Mouse (Mus musculus) intestine, embryonic 14.5 days (tissue): ENCODE results near the gene Ush2a. TPM values are rescaled to one million over a fixed set of nuclear protein-coding genes. Genes with fewer than 3 reads are reported as not detected.

Experiments used
- ATAC-seq: fragments of 200-750 bp; cut with Nextera tagmentation; replicated peaks from 2 replicates; pipeline ENCODE4 v1.8.0; 2017; ENCODE audit warnings: low read depth, moderate number of reproducible peaks, moderate TSS enrichment, moderate library complexity; ENCODE audit not compliant: low FRiP score, low TSS enrichment
- DNase-seq: peaks from one replicate; pipeline ENCODE4 v3.0.0-alpha.2; 2018; ENCODE audit warnings: low spot score
- H3K27ac ChIP-seq: fragments of 300-500 bp; sonication (generic); 2 replicates; pipeline ENCODE4 v1.5.1; 2014; ENCODE audit warnings: low read depth, mild to moderate bottlenecking, control low read depth
- H3K27me3 ChIP-seq: fragments of 300-500 bp; sonication (generic); replicated peaks from 2 replicates; pipeline ENCODE4 v1.6.1; 2014; ENCODE audit warnings: low read length, control low read depth; ENCODE audit not compliant: control insufficient read depth, insufficient read depth
- H3K36me3 ChIP-seq: fragments of 300-500 bp; sonication (generic); 2 replicates; pipeline ENCODE4 v1.6.1; 2014; ENCODE audit warnings: low read length, control low read depth; ENCODE audit not compliant: control insufficient read depth, insufficient read depth
- H3K4me1 ChIP-seq: fragments of 300-500 bp; sonication (generic); replicated peaks from 2 replicates; pipeline ENCODE4 v1.6.1; 2014; ENCODE audit warnings: low read length, control low read depth, mixed read lengths; ENCODE audit not compliant: control insufficient read depth, insufficient read depth
- H3K4me2 ChIP-seq: fragments of 300-500 bp; sonication (generic); 2 replicates; pipeline ENCODE4 v1.6.1; 2014; ENCODE audit warnings: low read length
- H3K4me3 ChIP-seq: fragments of 300-500 bp; sonication (generic); 2 replicates; pipeline ENCODE4 v1.5.1; 2014; ENCODE audit warnings: low read depth, low read length, control low read depth, mixed read lengths
- H3K9ac ChIP-seq: fragments of 300-500 bp; sonication (generic); 2 replicates; pipeline ENCODE4 v1.6.1; 2014; ENCODE audit warnings: mild to moderate bottlenecking, low read length
- H3K9me3 ChIP-seq: fragments of 300-500 bp; sonication (generic); 2 replicates; pipeline ENCODE4 v1.6.1; 2016; ENCODE audit warnings: low read length, control low read depth; ENCODE audit not compliant: control insufficient read depth
- whole genome bisulfite sequencing: fragments of 180-500 bp; shearing (Covaris S2); extraction: QIAGEN DNeasy Blood & Tissue Kit; methylation state at CpG from one replicate; pipeline ENCODE4 v1.1.7; 2014; 5-methylcytosine and 5-hydroxymethylcytosine counted together
- polyA plus RNA-seq: library from polyadenylated mRNA; unstranded; fragments of >200 nt; fragmentation: Nextera tagmentation; extraction: Ambion mirVana; gene quantifications from 2 replicates; pipeline ENCODE4 v1.2.1, GENCODE M21; 2014

Ush2a gene
- polyA plus RNA-seq, 1 experiment from 2014 or later, result 0.04 TPM

GRCm38 (mm10) chr1:188716886-188717285, 455.1 kb downstream of the Ush2a start:
- no peak overlapping the region for H3K9ac ChIP-seq

DNA sequence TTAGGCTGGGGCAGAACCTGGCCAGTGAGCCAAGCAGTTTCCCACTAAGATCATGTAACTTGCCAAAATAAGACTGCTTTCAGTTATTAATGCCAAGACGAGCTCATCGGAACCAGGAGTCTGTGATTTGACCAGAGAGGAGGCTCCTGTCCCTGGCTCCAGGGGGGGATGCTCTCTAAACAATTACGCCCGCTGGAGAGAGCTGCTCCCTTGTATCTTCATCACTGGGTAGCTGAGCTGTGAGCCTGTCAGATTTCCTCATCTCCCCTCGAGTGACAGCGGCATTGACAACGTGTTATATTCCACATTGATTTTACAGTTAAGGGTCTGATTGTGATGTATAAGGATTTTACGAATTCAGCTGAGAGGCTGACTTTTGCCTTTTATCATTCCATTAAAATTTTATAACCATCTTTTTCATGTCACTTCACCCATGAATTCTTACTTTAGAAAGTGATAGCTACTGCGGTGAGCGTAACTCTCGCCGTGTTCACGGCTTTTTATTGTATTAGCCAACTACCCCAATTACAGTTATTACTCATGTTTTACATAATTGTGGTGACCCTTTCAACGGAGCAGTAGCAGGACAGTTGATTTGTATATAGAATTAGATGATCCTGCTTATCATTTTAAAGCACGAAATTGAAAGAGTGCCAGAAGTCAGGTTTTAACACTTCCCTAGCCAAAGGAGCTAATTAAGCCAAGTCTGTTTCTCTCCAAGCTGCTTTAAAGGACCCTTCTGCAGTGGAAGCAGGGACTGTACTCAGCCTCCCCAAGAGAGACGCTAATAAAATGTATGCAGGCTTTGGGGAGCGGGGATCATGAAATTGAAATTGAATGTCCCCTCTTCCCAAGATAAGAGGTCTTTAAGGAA, 463.5 kb downstream of the Ush2a start:
- no peaks in the 10 kb centered on the region for H3K36me3 ChIP-seq
- H3K4me1 ChIP-seq, result no peaks in the 10 kb centered on the region
- H3K4me3 ChIP-seq, result no peak overlapping the region
- no peak overlapping the region for H3K27ac ChIP-seq
- H3K9me3 ChIP-seq, result no peaks in the 10 kb centered on the region
- H3K9ac ChIP-seq, result no peak overlapping the region
- DNase-seq (no peak), ATAC-seq (no peak)
- H3K4me2 ChIP-seq, result no peak overlapping the region
- no peaks in the 10 kb centered on the region for H3K27me3 ChIP-seq
- WGBS, result 61% methylated on average over 17 of the region's 17 CpGs

More at GRCm38 (mm10) chr1:188716886-188717285, 455.1 kb downstream of the Ush2a start:
- Histone ChIP-seq H3K27ac (no peak overlapping the region), H3K4me2 (no peak overlapping the region), H3K27me3 (no peaks in the 10 kb centered on the region), H3K36me3 (no peaks in the 10 kb centered on the region), H3K9me3 (no peaks in the 10 kb centered on the region), H3K4me1 (no peaks in the 10 kb centered on the region), H3K4me3 (no peak overlapping the region)
- no peak for ATAC-seq
- DNase-seq, result no peak
- 65% methylated on average over 3 of the region's 3 CpGs for WGBS

GRCm38 (mm10) chr1:188726937-188727336, 465.1 kb downstream of the Ush2a start:
- Histone ChIP-seq H3K27me3 (no peaks in the 10 kb centered on the region), H3K36me3 (no peaks in the 10 kb centered on the region), H3K27ac (no peak overlapping the region), H3K4me3 (no peak overlapping the region), H3K4me2 (no peak overlapping the region), H3K9ac (no peak overlapping the region), H3K4me1 (no peaks in the 10 kb centered on the region), H3K9me3 (no peaks in the 10 kb centered on the region)
- ATAC-seq (no peak), DNase-seq (no peak)
- WGBS, result 80% methylated on average over 6 of the region's 6 CpGs

DNA sequence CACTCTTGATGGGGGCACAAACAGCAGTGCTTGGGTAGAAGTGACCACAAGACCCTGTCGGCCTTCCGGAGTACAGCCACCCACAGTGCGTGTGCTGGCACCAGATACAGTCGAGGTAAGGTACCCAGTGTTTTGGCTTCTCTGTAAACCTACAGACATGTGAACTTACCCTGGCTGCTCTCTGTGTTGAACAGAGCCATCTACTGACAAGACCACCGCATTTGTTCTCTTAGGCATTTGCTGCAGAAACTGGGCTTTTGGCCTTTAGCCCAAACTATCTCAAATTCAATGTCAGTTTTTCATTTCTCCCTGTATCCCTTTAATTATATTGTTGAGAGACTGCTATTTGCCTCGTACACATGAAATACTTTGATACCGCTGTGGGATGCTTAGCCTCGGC, 466.8 kb downstream of the Ush2a start:
- Histone ChIP-seq H3K4me2 (no peak overlapping the region), H3K27ac (no peak overlapping the region), H3K9me3 (no peaks in the 10 kb centered on the region), H3K4me3 (no peak overlapping the region), H3K36me3 (no peaks in the 10 kb centered on the region), H3K27me3 (no peaks in the 10 kb centered on the region), H3K4me1 (no peaks in the 10 kb centered on the region), H3K9ac (no peak overlapping the region)
- DNase-seq, result no peak
- 87% methylated on average over 8 of the region's 8 CpGs for WGBS
- no peak for ATAC-seq

DNA sequence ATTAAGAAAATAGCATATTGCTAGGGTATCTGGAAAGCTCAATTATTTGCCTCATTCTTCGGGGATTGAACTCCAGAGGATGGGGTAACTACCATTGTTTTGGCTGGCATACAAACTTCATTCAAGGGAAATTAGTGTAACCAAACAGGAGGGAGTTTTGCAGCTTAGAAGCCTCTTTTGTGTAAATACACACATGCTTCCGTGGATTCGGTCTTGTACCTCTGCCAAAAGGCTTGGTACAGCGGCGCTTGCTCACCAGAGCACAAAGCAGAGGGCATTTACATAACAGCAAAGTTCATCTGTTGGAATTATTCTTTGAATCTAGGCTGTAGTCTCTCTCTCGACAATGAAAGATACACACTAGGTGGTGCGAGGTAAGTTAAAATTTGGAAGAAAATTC, 467.4 kb downstream of the Ush2a start:
- ATAC-seq (no peak), DNase-seq (no peak)
- WGBS, result 82% methylated on average over 7 of the region's 7 CpGs
- Histone ChIP-seq H3K27ac (no peak overlapping the region), H3K36me3 (no peaks in the 10 kb centered on the region), H3K9me3 (no peaks in the 10 kb centered on the region), H3K4me2 (no peak overlapping the region), H3K9ac (no peak overlapping the region), H3K27me3 (no peaks in the 10 kb centered on the region), H3K4me1 (no peaks in the 10 kb centered on the region), H3K4me3 (no peak overlapping the region)

DNA sequence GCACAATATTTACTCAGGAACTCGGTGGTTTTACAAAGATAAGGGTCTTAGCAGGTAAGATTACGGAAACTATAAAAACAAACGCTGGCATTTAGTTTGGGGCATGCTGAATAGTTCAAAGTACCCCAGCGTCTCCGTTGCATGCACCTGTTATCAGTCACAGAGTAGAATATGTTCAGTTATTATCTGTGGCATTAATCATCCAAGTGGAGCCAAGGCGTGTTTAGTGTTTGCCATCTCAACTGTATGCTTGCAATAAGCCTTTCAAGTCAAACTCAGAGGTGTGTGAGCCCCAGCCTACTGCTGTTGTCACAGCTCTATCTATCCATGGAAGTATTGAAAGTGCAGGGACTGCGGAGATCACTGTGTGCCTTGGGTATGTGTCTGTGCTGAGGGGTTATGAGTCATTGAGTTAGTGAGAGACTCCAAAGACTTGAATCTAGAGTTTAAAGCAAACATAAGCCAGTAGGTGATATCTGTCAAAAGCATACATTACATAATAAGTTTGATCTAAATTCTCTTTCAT, 473.0 kb downstream of the Ush2a start:
- Histone ChIP-seq H3K4me1 (no peaks in the 10 kb centered on the region), H3K36me3 (no peaks in the 10 kb centered on the region), H3K4me2 (no peak overlapping the region), H3K27ac (no peak overlapping the region), H3K9me3 (no peaks in the 10 kb centered on the region), H3K9ac (no peak overlapping the region), H3K27me3 (no peaks in the 10 kb centered on the region), H3K4me3 (no peak overlapping the region)
- no peak for DNase-seq
- WGBS, result 58% methylated on average over 7 of the region's 7 CpGs
- peak; percentile 76 for ATAC-seq

DNA sequence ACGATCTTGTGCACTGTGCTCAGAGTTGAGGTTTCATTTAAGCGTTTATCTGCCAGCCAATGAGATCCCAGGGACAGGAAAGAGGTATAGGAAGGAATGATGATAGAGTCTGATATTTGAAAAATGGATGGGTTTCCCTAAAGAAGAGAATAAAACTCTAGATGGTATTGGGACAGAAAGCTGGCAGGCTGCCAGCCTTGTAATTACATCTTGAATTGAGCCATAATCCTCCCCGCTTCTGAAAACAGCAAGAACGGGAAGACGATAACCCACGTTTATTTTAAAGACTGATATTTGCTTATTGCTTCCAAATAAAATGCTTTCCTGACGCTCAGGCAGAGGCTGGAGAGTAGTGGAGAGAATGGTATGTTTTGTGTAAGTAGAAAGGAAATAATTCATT, 481.1 kb downstream of the Ush2a start:
- no peaks in the 10 kb centered on the region for H3K27me3 ChIP-seq
- H3K9me3 ChIP-seq, result no peaks in the 10 kb centered on the region
- 44% methylated on average over 7 of the region's 7 CpGs for WGBS
- H3K36me3 ChIP-seq, result no peaks in the 10 kb centered on the region
- ATAC-seq (no peak), DNase-seq (no peak)
- no peak overlapping the region for H3K27ac ChIP-seq
- no peak overlapping the region for H3K9ac ChIP-seq
- no peak overlapping the region for H3K4me2 ChIP-seq
- no peak overlapping the region for H3K4me3 ChIP-seq
- H3K4me1 ChIP-seq, result no peaks in the 10 kb centered on the region

GRCm38 (mm10) chr1:188755031-188755430, 493.2 kb downstream of the Ush2a start:
- WGBS, result 68% methylated on average over 15 of the region's 15 CpGs
- H3K9ac ChIP-seq, result no peak overlapping the region
- no peaks in the 10 kb centered on the region for H3K4me1 ChIP-seq
- no peak for DNase-seq
- H3K4me2 ChIP-seq, result no peak overlapping the region
- H3K9me3 ChIP-seq, result no peaks in the 10 kb centered on the region
- H3K36me3 ChIP-seq, result no peaks in the 10 kb centered on the region
- H3K27me3 ChIP-seq, result no peaks in the 10 kb centered on the region
- no peak for ATAC-seq
- no peak overlapping the region for H3K4me3 ChIP-seq
- no peak overlapping the region for H3K27ac ChIP-seq

DNA sequence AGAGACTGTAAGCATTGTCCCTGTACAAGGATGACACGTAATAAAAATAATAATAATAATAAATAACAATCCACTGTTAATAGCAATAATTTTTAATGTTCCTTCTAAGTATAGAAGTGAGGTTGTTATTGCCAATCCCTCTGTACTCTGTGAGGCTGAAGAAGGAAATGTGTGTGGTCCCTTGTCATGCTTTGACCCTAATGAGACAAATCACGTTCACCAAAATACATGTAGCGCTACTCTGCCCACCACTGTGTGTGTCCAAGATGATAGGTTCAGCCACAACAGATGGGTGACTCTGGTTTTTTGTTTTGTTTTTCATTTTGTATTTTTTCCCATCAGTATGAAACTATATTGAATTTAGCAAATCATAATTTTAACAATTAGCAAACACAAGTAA, 498.7 kb downstream of the Ush2a start:
- H3K4me1 ChIP-seq, result no peaks in the 10 kb centered on the region
- no peak overlapping the region for H3K27ac ChIP-seq
- DNase-seq (no peak), ATAC-seq (no peak)
- no peak overlapping the region for H3K4me2 ChIP-seq
- H3K27me3 ChIP-seq, result no peaks in the 10 kb centered on the region
- WGBS, result 64% methylated on average over 3 of the region's 3 CpGs
- no peaks in the 10 kb centered on the region for H3K9me3 ChIP-seq
- H3K4me3 ChIP-seq, result no peak overlapping the region
- H3K9ac ChIP-seq, result no peak overlapping the region
- no peaks in the 10 kb centered on the region for H3K36me3 ChIP-seq
